Mouse (Mus musculus) Muller cell, postnatal 12 days (primary cell): ENCODE results near the gene Sall2.
"Not testable (repeated sequence)": the region's sequence is repeated elsewhere in the genome, so short reads cannot be mapped to it uniquely, and the experiment has no call there.

Source experiments
- DNase-seq: peaks from one replicate; pipeline ENCODE4 v3.0.0-alpha.2; 2015; ENCODE audit errors: inconsistent ontology term

Sall2 gene

GRCm38 (mm10) chr14:52327910-52328812 is at the start of gene Sall2:
Sall2 (minus strand) TSS chr14:52328762.
- DNase-seq = no peak

- no peak for DNase-seq
These were observed 40.2 kb upstream of the Sall2 start for GRCm38 (mm10) chr14:52368741-52369140.

GRCm38 (mm10) chr14:52356308-52356707 is 27.7 kb upstream of the Sall2 start, which contains the start of gene Olfr1513:
Olfr1513 (minus strand) TSS chr14:52356408.
- no peak for DNase-seq

- DNase-seq = no peak
These were observed 10.9 kb upstream of the Sall2 start for GRCm38 (mm10) chr14:52339512-52339852.

- peak; percentile 56 for DNase-seq
These were observed 10.4 kb upstream of the Sall2 start for GRCm38 (mm10) chr14:52338751-52339511.

- DNase-seq = no peak
These were observed 3.6 kb upstream of the Sall2 start for GRCm38 (mm10) chr14:52332171-52332570.

GRCm38 (mm10) chr14:52331069-52331750 is 2.6 kb upstream of the Sall2 start:
- peak; percentile 33 for DNase-seq

GRCm38 (mm10) chr14:52327375-52327901 is 1.1 kb downstream of the Sall2 start:
- DNase-seq = peak; percentile 39

- DNase-seq = no peak
These were observed 2.7 kb downstream of the Sall2 start for GRCm38 (mm10) chr14:52325890-52326289.

GRCm38 (mm10) chr14:52319361-52319760 is 9.2 kb downstream of the Sall2 start:
- DNase-seq = no peak

GRCm38 (mm10) chr14:52316441-52317225 is 11.9 kb downstream of the Sall2 start:
- peak; percentile 58 for DNase-seq

GRCm38 (mm10) chr14:52315792-52316440 is 12.6 kb downstream of the Sall2 start:
- DNase-seq = peak; percentile 77

- DNase-seq = no peak
These were observed 13.2 kb downstream of the Sall2 start for GRCm38 (mm10) chr14:52315283-52315780.

- no peak for DNase-seq
These were observed 13.8 kb downstream of the Sall2 start for GRCm38 (mm10) chr14:52314808-52315150.

GRCm38 (mm10) chr14:52313931-52314807 is 14.4 kb downstream of the Sall2 start:
- DNase-seq = no peak

- DNase-seq = no peak
These were observed 17.7 kb downstream of the Sall2 start for GRCm38 (mm10) chr14:52310906-52311305.

- not testable (repeated sequence) for DNase-seq
These were observed 18.2 kb downstream of the Sall2 start for GRCm38 (mm10) chr14:52310343-52310742.

- DNase-seq = no peak
These were observed 22.5 kb downstream of the Sall2 start for GRCm38 (mm10) chr14:52306100-52306499.

GRCm38 (mm10) chr14:52304644-52305271 is 23.8 kb downstream of the Sall2 start, which contains the start of gene Mettl3:
Mettl3 (minus strand) TSS chr14:52305128.
- DNase-seq = peak; percentile 90
